Mouse (Mus musculus) erythroblast, embryonic 14.5 days (primary cell): Measurements from ENCODE around the gene Peli2. TPM values are rescaled to one million over a fixed set of nuclear protein-coding genes. Genes with fewer than 3 reads are reported as not detected.

Source experiments
- H3K27me3 ChIP-seq: 2 replicates; pipeline ENCODE4 v1.6.1; 2012; ENCODE audit warnings: inconsistent platforms; ENCODE audit not compliant: control insufficient read depth
- H3K36me3 ChIP-seq: 2 replicates; pipeline ENCODE4 v1.6.1; 2012; ENCODE audit warnings: mild to moderate bottlenecking, inconsistent platforms; ENCODE audit not compliant: control insufficient read depth
- H3K4me1 ChIP-seq: 2 replicates; pipeline ENCODE4 v1.6.1; 2012; ENCODE audit warnings: inconsistent platforms; ENCODE audit not compliant: control insufficient read depth
- H3K4me3 ChIP-seq: replicated peaks from 2 replicates; pipeline ENCODE3; 2012; ENCODE audit warnings: moderate library complexity, mild to moderate bottlenecking, inconsistent platforms
- H3K9me3 ChIP-seq: 2 replicates; pipeline ENCODE4 v1.6.1; 2012; ENCODE audit warnings: low read length, inconsistent platforms, mixed read lengths; ENCODE audit not compliant: control insufficient read depth
- GATA1 ChIP-seq: IDR thresholded peaks from 2 replicates; pipeline ENCODE4 v1.6.1; 2012; ENCODE audit warnings: low read length, inconsistent platforms, mixed read lengths
- TAL1 ChIP-seq: IDR thresholded peaks from 3 replicates; pipeline ENCODE4 v1.6.1; 2012; ENCODE audit warnings: low read length, inconsistent platforms, mixed read lengths
- polyA plus RNA-seq: library from polyadenylated mRNA; stranded (reverse); fragments of >175 nt; gene quantifications from 2 replicates; pipeline ENCODE4 v1.2.3, GENCODE M21; 2012

The Peli2 gene
- polyA plus RNA-seq, 1 experiment, result not detected

GRCm38 (mm10) chr14:48144330-48144729 lies 23.7 kb downstream of the Peli2 start:
- H3K36me3 ChIP-seq, result no peaks in the 10 kb centered on the region
- no peaks in the 10 kb centered on the region for H3K9me3 ChIP-seq
- no peak for TF ChIP-seq GATA1
- no peak for TF ChIP-seq TAL1
- H3K4me1 ChIP-seq, result no peaks in the 10 kb centered on the region
- no peak overlapping the region for H3K4me3 ChIP-seq
- H3K27me3 ChIP-seq, result no peaks in the 10 kb centered on the region

- Histone ChIP-seq H3K4me3 (no peak overlapping the region), H3K27me3 (no peaks in the 10 kb centered on the region), H3K4me1 (no peaks in the 10 kb centered on the region), H3K9me3 (no peaks in the 10 kb centered on the region), H3K36me3 (no peaks in the 10 kb centered on the region)
- TF ChIP-seq GATA1 (no peak), TAL1 (no peak)
Observed at GRCm38 (mm10) chr14:48147688-48148087, 27.1 kb downstream of the Peli2 start.

GRCm38 (mm10) chr14:48148615-48149014 lies 28.0 kb downstream of the Peli2 start:
- H3K27me3 ChIP-seq, result no peaks in the 10 kb centered on the region
- H3K4me3 ChIP-seq, result no peak overlapping the region
- no peaks in the 10 kb centered on the region for H3K4me1 ChIP-seq
- no peaks in the 10 kb centered on the region for H3K9me3 ChIP-seq
- no peaks in the 10 kb centered on the region for H3K36me3 ChIP-seq
- no peak for TF ChIP-seq TAL1
- no peak for TF ChIP-seq GATA1

GRCm38 (mm10) chr14:48149351-48149750 lies 28.7 kb downstream of the Peli2 start:
- no peaks in the 10 kb centered on the region for H3K4me1 ChIP-seq
- H3K27me3 ChIP-seq, result no peaks in the 10 kb centered on the region
- no peak overlapping the region for H3K4me3 ChIP-seq
- H3K9me3 ChIP-seq, result no peaks in the 10 kb centered on the region
- H3K36me3 ChIP-seq, result no peaks in the 10 kb centered on the region
- no peak for TF ChIP-seq GATA1
- TF ChIP-seq TAL1, result no peak

GRCm38 (mm10) chr14:48150903-48151302 lies 30.3 kb downstream of the Peli2 start:
- no peaks in the 10 kb centered on the region for H3K27me3 ChIP-seq
- TF ChIP-seq GATA1 (no peak), TAL1 (no peak)
- H3K36me3 ChIP-seq, result no peaks in the 10 kb centered on the region
- H3K4me3 ChIP-seq, result no peak overlapping the region
- no peaks in the 10 kb centered on the region for H3K4me1 ChIP-seq
- H3K9me3 ChIP-seq, result no peaks in the 10 kb centered on the region

GRCm38 (mm10) chr14:48151554-48151953 lies 30.9 kb downstream of the Peli2 start:
- Histone ChIP-seq H3K27me3 (no peaks in the 10 kb centered on the region), H3K9me3 (no peaks in the 10 kb centered on the region), H3K4me3 (no peak overlapping the region), H3K36me3 (no peaks in the 10 kb centered on the region), H3K4me1 (no peaks in the 10 kb centered on the region)
- TF ChIP-seq GATA1 (no peak), TAL1 (no peak)

GRCm38 (mm10) chr14:48153064-48153463 lies 32.4 kb downstream of the Peli2 start:
- Histone ChIP-seq H3K9me3 (no peaks in the 10 kb centered on the region), H3K36me3 (no peaks in the 10 kb centered on the region), H3K27me3 (no peaks in the 10 kb centered on the region), H3K4me1 (no peaks in the 10 kb centered on the region), H3K4me3 (no peak overlapping the region)
- no peak for TF ChIP-seq TAL1
- no peak for TF ChIP-seq GATA1

- H3K9me3 ChIP-seq, result no peaks in the 10 kb centered on the region
- no peaks in the 10 kb centered on the region for H3K36me3 ChIP-seq
- no peak overlapping the region for H3K4me3 ChIP-seq
- H3K4me1 ChIP-seq, result no peaks in the 10 kb centered on the region
- TF ChIP-seq TAL1, result no peak
- TF ChIP-seq GATA1, result no peak
- H3K27me3 ChIP-seq, result no peaks in the 10 kb centered on the region
Observed at GRCm38 (mm10) chr14:48153865-48154511, 33.4 kb downstream of the Peli2 start.

- no peaks in the 10 kb centered on the region for H3K27me3 ChIP-seq
- no peaks in the 10 kb centered on the region for H3K4me1 ChIP-seq
- TF ChIP-seq GATA1 (no peak), TAL1 (no peak)
- no peaks in the 10 kb centered on the region for H3K9me3 ChIP-seq
- H3K36me3 ChIP-seq, result no peaks in the 10 kb centered on the region
- H3K4me3 ChIP-seq, result no peak overlapping the region
Observed at GRCm38 (mm10) chr14:48154641-48155040, 34.0 kb downstream of the Peli2 start.

- TF ChIP-seq TAL1 (no peak), GATA1 (no peak)
- Histone ChIP-seq H3K36me3 (no peaks in the 10 kb centered on the region), H3K4me1 (no peaks in the 10 kb centered on the region), H3K9me3 (peaks cover under 1% of the 10 kb centered on the region; the same call in 1 of the 2 replicates), H3K27me3 (no peaks in the 10 kb centered on the region), H3K4me3 (no peak overlapping the region)
Observed at GRCm38 (mm10) chr14:48155153-48155552, 34.5 kb downstream of the Peli2 start.
